ENCODE assay signal across 16 mouse cellular contexts in the genomic region with DNA sequence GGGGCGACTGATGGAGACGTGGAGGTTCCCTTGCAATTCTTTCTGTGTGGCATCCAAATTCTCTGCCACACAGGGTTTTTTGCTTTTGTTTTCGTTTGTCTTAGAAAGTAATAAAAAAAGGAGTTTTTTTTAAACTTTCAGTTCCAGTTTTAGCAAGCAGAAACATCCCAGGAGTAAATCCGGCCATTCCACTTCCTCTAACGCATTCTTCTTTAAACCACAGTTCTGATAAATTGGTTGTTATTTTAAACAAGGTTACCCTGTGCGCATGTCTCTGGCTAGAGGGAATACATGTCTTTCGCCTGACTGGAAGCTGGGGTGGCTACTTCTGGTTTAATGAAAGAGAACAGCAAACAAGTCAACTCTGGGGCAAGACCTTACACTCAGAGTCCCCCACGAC. TPM values are rescaled to one million over a fixed set of nuclear protein-coding genes. Genes with fewer than 3 reads are reported as not detected.
DNase-seq lines count a peak whose midpoint lies in the region; ATAC-seq lines count a peak whose summit lies in the region.
"Had no signal": no experiment of that assay in that cellular context is flagged by ENCODE, and none has a peak within 500 bp of the region (broad histone marks: within the 10 kb centered on the region; RNA-seq: fewer than 3 reads in every experiment).

No protein-coding gene starts in this region.

- peak; percentile 11 to 29 for DNase-seq in heart, adult 18-20 months
- DNase-seq in heart, postnatal 25 days (ENCODE audit: low spot score): no peak
- DNase-seq in layer of hippocampus, adult 9-11 months: peak; percentile 9
- DNase-seq in layer of hippocampus, adult 18-20 months (ENCODE audit: low spot score in 2 of 2): no peak
- peak; percentile 24 to 26 for DNase-seq in B cell, adult 2 months
- no peak for DNase-seq in adrenal gland, postnatal 4 days (ENCODE audit: low spot score in 2 of 2)
- no peak for DNase-seq in gastrocnemius, postnatal 10 days
- DNase-seq: cerebellum, adult 2 months; gastrocnemius, postnatal 25 days; right cerebral cortex, adult 18-20 months; thymus, adult 2 months had no signal

- intact Hi-C loops in heart, postnatal 25 days (cut with DNase I): no loop called here

- ATAC-seq in megakaryocyte, adult 5-6 weeks (ENCODE audit: poor library complexity, severe bottlenecking): peak; percentile 65
- ATAC-seq: hindbrain, postnatal 0 days; liver, embryonic 12.5 days; Patski had no signal

RNA-seq across cellular contexts. Expression of gene S100z, which starts 16.3 kb away (rescaled TPM):
- total RNA-seq in heart, adult 18-20 months (2021): not detected
- not detected for total RNA-seq in heart, postnatal 25 days (2021)
- total RNA-seq in layer of hippocampus, adult 18-20 months (2021): not detected
- total RNA-seq in megakaryocyte, adult 5-6 weeks (2015): not detected in 2 replicates
- total RNA-seq in megakaryocyte, adult 5-6 weeks (2017): not detected in 2 replicates
- not detected for total RNA-seq in adrenal gland, postnatal 4 days (2021)
- 1 to 10 TPM; 1.3 to 1.7 TPM for total RNA-seq in gastrocnemius, postnatal 10 days (2021)
- total RNA-seq: hindbrain, postnatal 0 days; megakaryocyte-erythroid progenitor cell, adult 5-6 weeks had no signal

RNA-seq across cellular contexts. Expression of gene F2rl1, which starts 30.2 kb away (rescaled TPM):
- under 1 TPM; 0.67 to 0.84 TPM for total RNA-seq in heart, adult 18-20 months (2021)
- under 1 TPM; 0.48 to 0.65 TPM for total RNA-seq in heart, postnatal 25 days (2021)
- under 1 TPM; 0.15 to 0.22 TPM for total RNA-seq in layer of hippocampus, adult 18-20 months (2021)
- 0.14 TPM in 1 of 2 replicates, not detected in the other for total RNA-seq in megakaryocyte, adult 5-6 weeks (2015)
- total RNA-seq in megakaryocyte, adult 5-6 weeks (2017): 0.33 and 0.61 TPM in 2 replicates
- total RNA-seq in adrenal gland, postnatal 4 days (2021): 1 to 10 TPM in 1 of 2 experiments, under 1 TPM in 1; 0.42 to 3.1 TPM
- total RNA-seq in gastrocnemius, postnatal 10 days (2021): under 1 TPM; 0.45 TPM

RNA-seq across cellular contexts. Expression of gene Crhbp, which starts 50.1 kb away (rescaled TPM):
- total RNA-seq in heart, adult 18-20 months (2021): not detected
- total RNA-seq in heart, postnatal 25 days (2021): not detected
- total RNA-seq in layer of hippocampus, adult 18-20 months (2021): 10 to 100 TPM; 24.3 to 25.2 TPM
- total RNA-seq in megakaryocyte, adult 5-6 weeks (2015): not detected in 2 replicates
- total RNA-seq in megakaryocyte, adult 5-6 weeks (2017): not detected in 2 replicates
- not detected for total RNA-seq in adrenal gland, postnatal 4 days (2021)
- not detected for total RNA-seq in gastrocnemius, postnatal 10 days (2021)
- total RNA-seq: gastrocnemius, postnatal 25 days; megakaryocyte-erythroid progenitor cell, adult 5-6 weeks had no signal

Comparison
In these comparisons a context has a peak if more than half of its experiments do, and no peak if none do; other contexts are left out.
1. DNase-seq: peak in heart, adult 18-20 months (2 of 2), layer of hippocampus, adult 9-11 months (single experiment) and B cell, adult 2 months (2 of 2); none in heart, postnatal 25 days (single experiment), layer of hippocampus, adult 18-20 months (0 of 2), adrenal gland, postnatal 4 days (0 of 2) and gastrocnemius, postnatal 10 days (single experiment).
2. RNA of gene Crhbp, which starts 50.1 kb away (total RNA-seq): 24.3 to 25.2 TPM in layer of hippocampus, adult 18-20 months; not detected in heart, adult 18-20 months, not detected in gastrocnemius, postnatal 10 days, not detected in heart, postnatal 25 days, not detected in megakaryocyte, adult 5-6 weeks and not detected in adrenal gland, postnatal 4 days; every median in the first group is over 10 times any median in the second.